ENCODE assay signal across 9 mouse cellular contexts in the genomic region with DNA sequence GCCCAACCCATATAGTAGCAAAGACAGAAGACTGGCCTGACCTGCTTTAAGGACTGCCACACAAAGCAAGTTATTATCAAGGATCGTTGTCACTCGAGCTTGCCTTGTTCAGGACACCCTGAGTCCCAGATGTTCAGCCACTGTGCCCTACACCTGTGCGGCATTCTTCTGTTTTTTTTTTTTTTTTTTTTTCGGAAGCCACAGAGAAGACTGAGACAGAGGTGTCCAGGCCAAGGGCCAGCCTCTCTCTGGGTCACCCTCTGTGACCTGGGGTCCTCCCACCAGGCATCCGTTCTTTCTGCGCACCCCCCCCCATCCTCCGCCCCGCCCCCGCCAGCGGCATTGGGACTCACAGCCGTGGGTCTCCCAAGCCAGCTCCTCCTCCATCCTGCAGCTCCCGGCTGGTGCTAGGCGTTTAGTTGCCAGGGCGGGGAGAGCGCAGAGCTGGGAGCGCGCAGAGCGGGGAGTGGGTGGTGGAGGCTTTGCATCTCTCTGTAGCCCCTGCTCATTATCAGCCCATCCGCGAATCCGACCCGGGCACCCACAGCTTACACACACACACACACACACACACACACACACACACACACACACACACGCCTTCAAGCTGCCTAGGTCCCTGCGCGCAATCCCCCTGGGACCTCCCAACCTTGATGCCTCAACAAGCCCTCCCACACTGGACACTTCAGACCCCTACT. TPM values are rescaled to one million over a fixed set of nuclear protein-coding genes. Genes with fewer than 3 reads are reported as not detected.
A peak's percentile ranks its signal among the peaks of the same experiment; 100 is the strongest.
DNase-seq lines count a peak whose midpoint lies in the region; ATAC-seq lines count a peak whose summit lies in the region.
"Had no signal": no experiment of that assay in that cellular context is flagged by ENCODE, and none has a peak within 500 bp of the region (broad histone marks: within the 10 kb centered on the region; RNA-seq: fewer than 3 reads in every experiment).

Ankdd1a (minus strand) TSS at position 387 of the 698 bp plus-strand sequence.

- ATAC-seq in hindbrain, embryonic 14.5 days (ENCODE audit: low FRiP score) = peak; percentile 77
- no peak for ATAC-seq in limb, embryonic 13.5 days (ENCODE audit: low FRiP score, low read depth)

- H3K4me2 ChIP-seq in hindbrain, embryonic 14.5 days (replicated peaks) = peak within 1 kb of the TSS; percentile 64
- H3K4me2 ChIP-seq in limb, embryonic 13.5 days (replicated peaks) = peak within 1 kb of the TSS; percentile 67

- no peaks in the 10 kb centered on the region for H3K36me3 ChIP-seq in hindbrain, embryonic 14.5 days (replicated peaks; ENCODE audit: control insufficient read depth, insufficient read depth)
- no peaks in the 10 kb centered on the region for H3K36me3 ChIP-seq in limb, embryonic 13.5 days

- H3K9me3 ChIP-seq in hindbrain, embryonic 14.5 days (ENCODE audit: control insufficient read depth, low read length) = no peaks in the 10 kb centered on the region
- no peaks in the 10 kb centered on the region for H3K9me3 ChIP-seq in limb, embryonic 13.5 days

- DNase-seq in adrenal gland, postnatal 14 days = peak; percentile 42
- no peak for DNase-seq in adrenal gland, postnatal 36 days
- no peak for DNase-seq in urinary bladder, adult 2 months (ENCODE audit: low spot score)
- DNase-seq in urinary bladder, adult 18-20 months (ENCODE audit: low spot score in 2 of 2) = no peak
- DNase-seq in hindbrain, embryonic 14.5 days (ENCODE audit: low spot score) = peak; percentile 70
- DNase-seq in right cerebral cortex, postnatal 14 days = peak; percentile 74
- no peak for DNase-seq in thymus, postnatal 25 days

- H3K4me1 ChIP-seq in hindbrain, embryonic 14.5 days (replicated peaks; ENCODE audit: control insufficient read depth, insufficient read depth, low read length) = peaks cover 13% of the 10 kb centered on the region; the same call in 1 of the 2 replicates
- H3K4me1 ChIP-seq in limb, embryonic 13.5 days = peaks cover 16% of the 10 kb centered on the region

- 4% methylated on average over 23 of the region's 25 CpGs for WGBS in hindbrain, embryonic 14.5 days
- WGBS in limb, embryonic 13.5 days = 5% methylated on average over 18 of the region's 25 CpGs

- peak within 1 kb of the TSS; percentile 76 for H3K27ac ChIP-seq in hindbrain, embryonic 14.5 days
- no peak within 1 kb of the TSS for H3K27ac ChIP-seq in limb, embryonic 13.5 days

- H3K27me3 ChIP-seq in hindbrain, embryonic 14.5 days (ENCODE audit: control insufficient read depth, insufficient read depth, low read length) = no peaks in the 10 kb centered on the region
- peaks cover 8% of the 10 kb centered on the region; the same call in 1 of the 2 replicates for H3K27me3 ChIP-seq in limb, embryonic 13.5 days

- H3K9ac ChIP-seq in hindbrain, embryonic 14.5 days = peak within 1 kb of the TSS; percentile 56
- H3K9ac ChIP-seq in limb, embryonic 13.5 days = peak within 1 kb of the TSS; percentile 62

- H3K4me3 ChIP-seq in hindbrain, embryonic 14.5 days (replicated peaks; ENCODE audit: low read length) = peak within 1 kb of the TSS; percentile 35
- peak within 1 kb of the TSS; percentile 34 for H3K4me3 ChIP-seq in limb, embryonic 13.5 days

RNA-seq across cellular contexts. Expression of gene Ankdd1a, which starts in this region (rescaled TPM):
- 0.41 TPM in 1 of 2 replicates, not detected in the other for total RNA-seq in adrenal gland, postnatal 14 days (2021)
- 1 to 10 TPM; 2.0 to 3.4 TPM for total RNA-seq in adrenal gland, postnatal 36 days (2021)
- 21.8 and 33.9 TPM in 2 replicates for polyA plus RNA-seq in urinary bladder, adult 2 months (2012; rRNA removed)
- polyA plus RNA-seq in hindbrain, embryonic 14.5 days (2014; fragmentation: Nextera tagmentation; extraction: Ambion mirVana) = 0.38 and 1.0 TPM in 2 replicates
- polyA plus RNA-seq in limb, embryonic 13.5 days (2015; fragmentation: Nextera tagmentation; extraction: Ambion mirVana) = not detected in 2 replicates
- polyA plus RNA-seq: small intestine, adult 2 months had no signal

Comparison
In these comparisons a context has a peak if more than half of its experiments do, and no peak if none do; other contexts are left out.
1. RNA of gene Ankdd1a (polyA plus RNA-seq): 21.8 to 33.9 TPM in urinary bladder, adult 2 months; 0.38 to 1.0 TPM in hindbrain, embryonic 14.5 days and not detected in limb, embryonic 13.5 days; every median in the first group is over 10 times any median in the second.
2. Peak in DNase-seq in adrenal gland, postnatal 14 days; RNA of the gene not detected or under 1 TPM.
3. DNase-seq: peak in hindbrain, embryonic 14.5 days (single experiment) and right cerebral cortex, postnatal 14 days (single experiment); none in adrenal gland, postnatal 36 days (0 of 2), urinary bladder, adult 2 months (single experiment), urinary bladder, adult 18-20 months (0 of 2) and thymus, postnatal 25 days (single experiment).